Mouse (Mus musculus) MEL (cell line): ENCODE results near the gene Galnt14. TPM values are rescaled to one million over a fixed set of nuclear protein-coding genes. Genes with fewer than 3 reads are reported as not detected.

Experiments
- DNase-seq: peaks from one replicate; pipeline ENCODE4 v3.0.0; 2011; ENCODE audit warnings: low read depth, low spot score
- H3K27ac ChIP-seq: 2 replicates; pipeline ENCODE4 v1.5.1; 2012; ENCODE audit warnings: low read depth, mild to moderate bottlenecking, control low read depth, low read length, moderate library complexity; ENCODE audit not compliant: control insufficient read depth
- H3K27me3 ChIP-seq, 2 experiments: fragments of 150-350 bp in 1 of 2; sonication (generic) in 1 of 2; 2 replicates each; pipeline ENCODE4 v1.6.1; 2012; ENCODE audit warnings: low read length in 2 of 2, mild to moderate bottlenecking in 2 of 2, improper control_type of control experiment in 1 of 2, moderate library complexity in 1 of 2; ENCODE audit not compliant: insufficient read depth in 2 of 2, control insufficient read depth in 1 of 2
- H3K36me3 ChIP-seq, 2 experiments: 2 replicates each; pipeline ENCODE4 v1.6.1; 2012 to 2014; ENCODE audit warnings: low read length in 2 of 2, improper control_type of control experiment in 1 of 2, inconsistent platforms in 1 of 2, mild to moderate bottlenecking in 1 of 2; ENCODE audit not compliant: insufficient read depth in 2 of 2, control insufficient read depth in 1 of 2
- H3K4me1 ChIP-seq, 2 experiments: fragments of 150-350 bp in 1 of 2; sonication (generic) in 1 of 2; 2 replicates each; pipeline ENCODE4 v1.6.1; 2012; ENCODE audit warnings: low read length in 2 of 2, improper control_type of control experiment in 1 of 2, mild to moderate bottlenecking in 1 of 2; ENCODE audit not compliant: insufficient read depth in 2 of 2, control insufficient read depth in 1 of 2
- H3K4me3 ChIP-seq, 2 experiments: fragments of 150-350 bp in 1 of 2; sonication (generic) in 1 of 2; 2 replicates each; pipeline ENCODE4 v1.5.1; 2012; ENCODE audit warnings: low read depth in 2 of 2, low read length in 2 of 2, mild to moderate bottlenecking in 2 of 2, moderate library complexity in 2 of 2, control low read depth in 1 of 2, improper control_type of control experiment in 1 of 2; ENCODE audit not compliant: control insufficient read depth in 1 of 2, insufficient read depth in 1 of 2
- H3K79me2 ChIP-seq: 2 replicates; pipeline ENCODE4 v1.6.1; 2012; ENCODE audit warnings: mild to moderate bottlenecking, low read length, moderate library complexity; ENCODE audit not compliant: control insufficient read depth, poor library complexity, insufficient read depth
- H3K9ac ChIP-seq: 2 replicates; pipeline ENCODE4 v1.6.1; 2012; ENCODE audit warnings: low read depth, mild to moderate bottlenecking, control low read depth, low read length, moderate library complexity; ENCODE audit not compliant: control insufficient read depth, poor library complexity, severe bottlenecking
- H3K9me3 ChIP-seq: fragments of 150-350 bp; sonication (generic); replicated peaks from 2 replicates; pipeline ENCODE4 v1.6.1; 2012; ENCODE audit warnings: mild to moderate bottlenecking, low read length, improper control_type of control experiment, moderate library complexity; ENCODE audit not compliant: insufficient read depth
- BHLHE40 ChIP-seq: IDR thresholded peaks from 2 replicates; pipeline ENCODE4 v1.6.1; 2012; ENCODE audit warnings: low read depth, mild to moderate bottlenecking, inconsistent platforms, low read length, improper control_type of control experiment, borderline replicate concordance
- CHD1 ChIP-seq: IDR thresholded peaks from 2 replicates; pipeline ENCODE4 v1.6.1; 2012; ENCODE audit warnings: low read depth, mild to moderate bottlenecking, inconsistent platforms, low read length, improper control_type of control experiment
- CTCF ChIP-seq, 3 experiments: IDR thresholded peaks in 2 of 3; conservative IDR thresholded peaks in 1 of 3; 2 replicates each; pipeline ENCODE4 v1.5.1; 2011 to 2012; ENCODE audit warnings: low read length in 3 of 3, low read depth in 2 of 3, mild to moderate bottlenecking in 2 of 3, improper control_type of control experiment in 1 of 3, inconsistent platforms in 1 of 3, mixed read lengths in 1 of 3, moderate library complexity in 1 of 3; ENCODE audit not compliant: control insufficient read depth in 1 of 3, insufficient read depth in 1 of 3, poor library complexity in 1 of 3, severe bottlenecking in 1 of 3
- E2F4 ChIP-seq: IDR thresholded peaks from 2 replicates; pipeline ENCODE4 v1.6.1; 2011; ENCODE audit warnings: low read depth, low read length, improper control_type of control experiment, borderline replicate concordance
- ELF1 ChIP-seq: IDR thresholded peaks from 2 replicates; pipeline ENCODE4 v1.6.1; 2014; ENCODE audit warnings: low read depth, mild to moderate bottlenecking, inconsistent platforms, low read length, improper control_type of control experiment, moderate library complexity
- ETS1 ChIP-seq: IDR thresholded peaks from 2 replicates; pipeline ENCODE4 v1.6.1; 2012; ENCODE audit warnings: low read depth, mild to moderate bottlenecking, inconsistent platforms, low read length, improper control_type of control experiment, moderate library complexity
- GABPA ChIP-seq: IDR thresholded peaks from 2 replicates; pipeline ENCODE4 v1.6.1; 2012; ENCODE audit warnings: low read depth, mild to moderate bottlenecking, inconsistent platforms, low read length, improper control_type of control experiment, moderate library complexity
- KAT2A ChIP-seq: conservative IDR thresholded peaks from 2 replicates; pipeline ENCODE4 v1.6.1; 2012; ENCODE audit warnings: low read depth, low read length, improper control_type of control experiment, inconsistent platforms
- MAFK ChIP-seq: IDR thresholded peaks from 2 replicates; pipeline ENCODE4 v1.6.1; 2011; ENCODE audit warnings: low read depth, mild to moderate bottlenecking, low read length, improper control_type of control experiment, borderline replicate concordance
- NELFE ChIP-seq: IDR thresholded peaks from 2 replicates; pipeline ENCODE4 v1.6.1; 2011; ENCODE audit warnings: low read depth, low read length, improper control_type of control experiment
- NRF1 ChIP-seq: IDR thresholded peaks from 2 replicates; pipeline ENCODE4 v1.6.1; 2014; ENCODE audit warnings: low read depth, mild to moderate bottlenecking, inconsistent platforms, low read length, improper control_type of control experiment, moderate library complexity; ENCODE audit not compliant: poor library complexity, insufficient read depth, severe bottlenecking
- POLR2AphosphoS2 ChIP-seq: IDR thresholded peaks from 2 replicates; pipeline ENCODE4 v1.6.1; 2011; ENCODE audit warnings: low read length, improper control_type of control experiment
- POLR2AphosphoS5 ChIP-seq: IDR thresholded peaks from 2 replicates; pipeline ENCODE4 v1.6.1; 2012; ENCODE audit warnings: low read depth, borderline replicate concordance, mild to moderate bottlenecking, inconsistent platforms, low read length, moderate library complexity, mixed read lengths
- RAD21 ChIP-seq: IDR thresholded peaks from 2 replicates; pipeline ENCODE4 v1.6.1; 2011; ENCODE audit warnings: mild to moderate bottlenecking, low read depth, low read length, improper control_type of control experiment
- RCOR1 ChIP-seq: IDR thresholded peaks from 2 replicates; pipeline ENCODE4 v1.6.1; 2012; ENCODE audit warnings: low read depth, mild to moderate bottlenecking, inconsistent platforms, low read length, improper control_type of control experiment
- SIN3A ChIP-seq: IDR thresholded peaks from 2 replicates; pipeline ENCODE4 v1.6.1; 2012; ENCODE audit warnings: low read length, improper control_type of control experiment, inconsistent platforms
- SMC3 ChIP-seq: IDR thresholded peaks from 2 replicates; pipeline ENCODE4 v1.6.1; 2011; ENCODE audit warnings: low read depth, low read length, improper control_type of control experiment
- TBP ChIP-seq: IDR thresholded peaks from 2 replicates; pipeline ENCODE4 v1.8.0; 2011; ENCODE audit warnings: low read depth, low read length, improper control_type of control experiment
- TCF12 ChIP-seq: IDR thresholded peaks from 2 replicates; pipeline ENCODE4 v1.6.1; 2014; ENCODE audit warnings: low read depth, mild to moderate bottlenecking, inconsistent platforms, low read length, improper control_type of control experiment, moderate library complexity
- UBTF ChIP-seq: IDR thresholded peaks from 2 replicates; pipeline ENCODE4 v1.6.1; 2012; ENCODE audit warnings: low read depth, mild to moderate bottlenecking, inconsistent platforms, low read length, improper control_type of control experiment, moderate library complexity, borderline replicate concordance; ENCODE audit not compliant: insufficient read depth
- USF2 ChIP-seq, 2 experiments: IDR thresholded peaks; 2 replicates each; pipeline ENCODE4 v1.6.1; 2011 to 2012; ENCODE audit warnings: improper control_type of control experiment in 2 of 2, low read length in 2 of 2, borderline replicate concordance in 1 of 2, inconsistent platforms in 1 of 2, low read depth in 1 of 2, mild to moderate bottlenecking in 1 of 2; ENCODE audit not compliant: insufficient read depth in 1 of 2
- ZC3H11A ChIP-seq: IDR thresholded peaks from 2 replicates; pipeline ENCODE4 v1.6.1; 2012; ENCODE audit warnings: low read depth, mild to moderate bottlenecking, inconsistent platforms, low read length, improper control_type of control experiment
- ZNF384 ChIP-seq: IDR thresholded peaks from 2 replicates; pipeline ENCODE4 v1.6.1; 2012; ENCODE audit warnings: low read depth, mild to moderate bottlenecking, inconsistent platforms, low read length, improper control_type of control experiment
- polyA plus RNA-seq, 2 experiments: library from polyadenylated mRNA; stranded (reverse) in 1 of 2; unstranded in 1 of 2; fragments of >175 nt in 1 of 2; fragments of >200 nt in 1 of 2; gene quantifications; 2 replicates each; pipeline versions ENCODE4 v1.2.1 to v1.2.4; 2012; ENCODE audit warnings: low replicate concordance in 2 of 2, low read depth in 1 of 2; ENCODE audit not compliant: insufficient read length in 2 of 2, insufficient read depth in 1 of 2, missing spikeins in 1 of 2
- total RNA-seq: library from RNA; depleted of rRNA; stranded (reverse); fragments of 300-350 nt; gene quantifications from 2 replicates; pipeline ENCODE4 v1.2.3, GENCODE M21; 2012

Gene Galnt14
- total and polyA plus RNA-seq, 3 experiments = not detected

- DNase-seq = no peak
- H3K36me3 ChIP-seq = no peaks in the 10 kb centered on the region
- H3K27ac ChIP-seq = no peak overlapping the region
- H3K79me2 ChIP-seq = no peaks in the 10 kb centered on the region
- H3K9me3 ChIP-seq = no peaks in the 10 kb centered on the region
- H3K4me3 ChIP-seq = no peak overlapping the region
- H3K9ac ChIP-seq = no peak overlapping the region
- H3K4me1 ChIP-seq = no peaks in the 10 kb centered on the region
- no peak for TF ChIP-seq NELFE
- TF ChIP-seq CTCF (IDR thresholded peaks at IDR 0.05 in 2 of 3, conservative IDR thresholded peaks at IDR 0.05 in 1 of 3; ENCODE audit: control insufficient read depth in 1 of 3, insufficient read depth in 1 of 3, low read depth in 2 of 3, low read length in 3 of 3, poor library complexity in 1 of 3, severe bottlenecking in 1 of 3) = no peak
- TF ChIP-seq SMC3 = no peak
- no peak for TF ChIP-seq TBP
- no peak for TF ChIP-seq RCOR1
- no peak for TF ChIP-seq POLR2AphosphoS5
- TF ChIP-seq POLR2AphosphoS2 = no peak
- TF ChIP-seq USF2 (IDR thresholded peaks at IDR 0.05; ENCODE audit: borderline replicate concordance in 1 of 2, insufficient read depth in 1 of 2, low read depth in 1 of 2, low read length in 2 of 2) = no peak
- no peak for TF ChIP-seq ELF1
- TF ChIP-seq RAD21 = no peak
- TF ChIP-seq UBTF = no peak
- no peak for TF ChIP-seq BHLHE40
- TF ChIP-seq TCF12 = no peak
- TF ChIP-seq ZNF384 = no peak
- TF ChIP-seq ZC3H11A = no peak
- TF ChIP-seq ETS1 = no peak
- no peak for TF ChIP-seq MAFK
- TF ChIP-seq CHD1 = no peak
- no peaks in the 10 kb centered on the region for H3K27me3 ChIP-seq
Measured at GRCm38 (mm10) chr17:73504111-73504510, 206.1 kb downstream of the Galnt14 start.

GRCm38 (mm10) chr17:73502613-73503012 is 207.6 kb downstream of the Galnt14 start:
- Histone ChIP-seq H3K9me3 (no peaks in the 10 kb centered on the region), H3K27me3 (no peaks in the 10 kb centered on the region), H3K27ac (no peak overlapping the region), H3K4me1 (no peaks in the 10 kb centered on the region), H3K36me3 (no peaks in the 10 kb centered on the region), H3K79me2 (no peaks in the 10 kb centered on the region), H3K4me3 (no peak overlapping the region), H3K9ac (no peak overlapping the region)
- DNase-seq = no peak
- TF ChIP-seq CTCF (IDR thresholded peaks at IDR 0.05 in 2 of 3, conservative IDR thresholded peaks at IDR 0.05 in 1 of 3; ENCODE audit: control insufficient read depth in 1 of 3, insufficient read depth in 1 of 3, low read depth in 2 of 3, low read length in 3 of 3, poor library complexity in 1 of 3, severe bottlenecking in 1 of 3) (no peak), GABPA (no peak), SIN3A (no peak), NRF1 (no peak), E2F4 (no peak), KAT2A (no peak)
